Mouse (Mus musculus): ENCODE data around the gene Nudt16l1.

Nudt16l1 gene

GRCm38 (mm10) chr16:4913783-4914735, 24.5 kb upstream of the Nudt16l1 start:
- DNase-seq (ENCODE audit: extremely low read depth, low read depth): peak; percentile 20

GRCm38 (mm10) chr16:4915931-4916330, 22.6 kb upstream of the Nudt16l1 start:
- no peak for DNase-seq (ENCODE audit: extremely low read depth, low read depth)

- DNase-seq (ENCODE audit: extremely low read depth, low read depth): no peak
Measured at GRCm38 (mm10) chr16:4916608-4917007, 22.0 kb upstream of the Nudt16l1 start.

- DNase-seq (ENCODE audit: extremely low read depth, low read depth): no peak
Measured at GRCm38 (mm10) chr16:4920556-4920955, 18.0 kb upstream of the Nudt16l1 start.

GRCm38 (mm10) chr16:4922481-4922880, 16.1 kb upstream of the Nudt16l1 start:
- DNase-seq (ENCODE audit: extremely low read depth, low read depth): no peak

- DNase-seq (ENCODE audit: extremely low read depth, low read depth): no peak
Measured at GRCm38 (mm10) chr16:4923996-4924395, 14.6 kb upstream of the Nudt16l1 start.

GRCm38 (mm10) chr16:4927967-4928366, 10.6 kb upstream of the Nudt16l1 start:
- DNase-seq (ENCODE audit: extremely low read depth, low read depth): no peak

GRCm38 (mm10) chr16:4928474-4928873, 10.1 kb upstream of the Nudt16l1 start:
- no peak for DNase-seq (ENCODE audit: extremely low read depth, low read depth)

- DNase-seq (ENCODE audit: extremely low read depth, low read depth): no peak
Measured at GRCm38 (mm10) chr16:4932429-4932828, 6.1 kb upstream of the Nudt16l1 start.

- no peak for DNase-seq (ENCODE audit: extremely low read depth, low read depth)
Measured at GRCm38 (mm10) chr16:4935430-4935829, 3.1 kb upstream of the Nudt16l1 start.

GRCm38 (mm10) chr16:4935931-4936703, 2.4 kb upstream of the Nudt16l1 start:
- no peak for DNase-seq (ENCODE audit: extremely low read depth, low read depth)

GRCm38 (mm10) chr16:4937351-4938190, 990 bp upstream of the Nudt16l1 start:
- no peak for DNase-seq (ENCODE audit: extremely low read depth, low read depth)

- DNase-seq (ENCODE audit: extremely low read depth, low read depth): peak; percentile 85
Measured at GRCm38 (mm10) chr16:4938989-4939388, 428 bp downstream of the Nudt16l1 start.

GRCm38 (mm10) chr16:4939412-4939811, 851 bp downstream of the Nudt16l1 start:
- DNase-seq (ENCODE audit: extremely low read depth, low read depth): no peak

- no peak for DNase-seq (ENCODE audit: extremely low read depth, low read depth)
Measured at GRCm38 (mm10) chr16:4940311-4940850, 1.8 kb downstream of the Nudt16l1 start.

- no peak for DNase-seq (ENCODE audit: extremely low read depth, low read depth)
Measured at GRCm38 (mm10) chr16:4941016-4941415, 2.5 kb downstream of the Nudt16l1 start.

- no peak for DNase-seq (ENCODE audit: extremely low read depth, low read depth)
Measured at GRCm38 (mm10) chr16:4942868-4943267, 4.3 kb downstream of the Nudt16l1 start.

- no peak for DNase-seq (ENCODE audit: extremely low read depth, low read depth)
Measured at GRCm38 (mm10) chr16:4943431-4943830, 4.9 kb downstream of the Nudt16l1 start.

GRCm38 (mm10) chr16:4945415-4945814, 6.9 kb downstream of the Nudt16l1 start:
- DNase-seq (ENCODE audit: extremely low read depth, low read depth): no peak

GRCm38 (mm10) chr16:4946155-4946554, 7.6 kb downstream of the Nudt16l1 start:
- no peak for DNase-seq (ENCODE audit: extremely low read depth, low read depth)

GRCm38 (mm10) chr16:4947378-4947777, 8.8 kb downstream of the Nudt16l1 start:
- no peak for DNase-seq (ENCODE audit: extremely low read depth, low read depth)
